Mouse (Mus musculus): Measurements from ENCODE around the gene Ist1. TPM values are rescaled to one million over a fixed set of nuclear protein-coding genes. Genes with fewer than 3 reads are reported as not detected.

Ist1 gene
- polyA plus RNA-seq, 1 experiment from 2014 or later = 34.1 TPM

- H3K36me3 ChIP-seq (replicated peaks) = no peaks in the 10 kb centered on the region
- 65% methylated on average over 5 of the region's 5 CpGs for WGBS (ENCODE audit: insufficient replicate concordance)
- H3K27me3 ChIP-seq = no peaks in the 10 kb centered on the region
- H3K27ac ChIP-seq (replicated peaks) = no peak overlapping the region
- no peak overlapping the region for H3K4me2 ChIP-seq
- H3K9me3 ChIP-seq (replicated peaks) = no peaks in the 10 kb centered on the region
- no peak overlapping the region for H3K9ac ChIP-seq
- no peaks in the 10 kb centered on the region for H3K4me1 ChIP-seq (replicated peaks)
- ATAC-seq (ENCODE audit: insufficient read depth) = no peak
- H3K4me3 ChIP-seq (replicated peaks) = no peak overlapping the region
Measured at GRCm38 (mm10) chr8:109638851-109639250, 54.2 kb downstream of the Ist1 start.

- ATAC-seq (ENCODE audit: insufficient read depth) = no peak
- no peak overlapping the region for H3K4me3 ChIP-seq (replicated peaks)
- no peak overlapping the region for H3K27ac ChIP-seq (replicated peaks)
Measured at GRCm38 (mm10) chr8:109635146-109635545, 57.9 kb downstream of the Ist1 start.

GRCm38 (mm10) chr8:109632498-109632897 lies 60.6 kb downstream of the Ist1 start:
- no peaks in the 10 kb centered on the region for H3K4me1 ChIP-seq (replicated peaks)
- H3K36me3 ChIP-seq (replicated peaks) = no peaks in the 10 kb centered on the region
- H3K27ac ChIP-seq (replicated peaks) = no peak overlapping the region
- H3K4me3 ChIP-seq (replicated peaks) = no peak overlapping the region
- H3K9ac ChIP-seq = no peak overlapping the region
- H3K9me3 ChIP-seq (replicated peaks) = no peaks in the 10 kb centered on the region
- 61% methylated on average over 5 of the region's 5 CpGs for WGBS (ENCODE audit: insufficient replicate concordance)
- ATAC-seq (ENCODE audit: insufficient read depth) = no peak
- no peaks in the 10 kb centered on the region for H3K27me3 ChIP-seq
- no peak overlapping the region for H3K4me2 ChIP-seq

More at GRCm38 (mm10) chr8:109635146-109635545, 57.9 kb downstream of the Ist1 start:
- Histone ChIP-seq H3K9ac (no peak overlapping the region), H3K27me3 (no peaks in the 10 kb centered on the region), H3K36me3 (replicated peaks) (no peaks in the 10 kb centered on the region), H3K9me3 (replicated peaks) (no peaks in the 10 kb centered on the region), H3K4me1 (replicated peaks) (no peaks in the 10 kb centered on the region), H3K4me2 (no peak overlapping the region)
- WGBS (ENCODE audit: insufficient replicate concordance) = 81% methylated on average over 8 of the region's 8 CpGs

GRCm38 (mm10) chr8:109628638-109629037 lies 64.4 kb downstream of the Ist1 start:
- Histone ChIP-seq H3K27ac (replicated peaks) (no peak overlapping the region), H3K36me3 (replicated peaks) (no peaks in the 10 kb centered on the region), H3K9ac (no peak overlapping the region), H3K9me3 (replicated peaks) (no peaks in the 10 kb centered on the region), H3K4me2 (no peak overlapping the region), H3K4me1 (replicated peaks) (no peaks in the 10 kb centered on the region), H3K4me3 (replicated peaks) (no peak overlapping the region), H3K27me3 (no peaks in the 10 kb centered on the region)
- 66% methylated on average over 6 of the region's 6 CpGs for WGBS (ENCODE audit: insufficient replicate concordance)
- no peak for ATAC-seq (ENCODE audit: insufficient read depth)

Other genes starting within 250 kb of the Ist1 start
- not detected in 2 replicates for gene Pmfbp1, start 199.2 kb downstream of the Ist1 start, polyA plus RNA-seq (2015; fragmentation: Nextera tagmentation; extraction: Ambion mirVana)
- 9.7 and 11.4 TPM in 2 replicates for gene Dhx38, start 127.4 kb downstream of the Ist1 start, polyA plus RNA-seq (2015; fragmentation: Nextera tagmentation; extraction: Ambion mirVana)
- 9.3 and 10.7 TPM in 2 replicates for gene Txnl4b, start 127.4 kb downstream of the Ist1 start, polyA plus RNA-seq (2015; fragmentation: Nextera tagmentation; extraction: Ambion mirVana)
- gene Hp, start 114.1 kb downstream of the Ist1 start, polyA plus RNA-seq (2015; fragmentation: Nextera tagmentation; extraction: Ambion mirVana) = 125 and 188 TPM in 2 replicates
- 17.2 and 20.3 TPM in 2 replicates for gene Dhodh, start 84.6 kb downstream of the Ist1 start, polyA plus RNA-seq (2015; fragmentation: Nextera tagmentation; extraction: Ambion mirVana)
- gene Pkd1l3, start 78.7 kb downstream of the Ist1 start, polyA plus RNA-seq (2015; fragmentation: Nextera tagmentation; extraction: Ambion mirVana) = 0.21 and 0.46 TPM in 2 replicates
- 6.1 and 6.3 TPM in 2 replicates for gene Zfp821, start 12.3 kb upstream of the Ist1 start, polyA plus RNA-seq (2015; fragmentation: Nextera tagmentation; extraction: Ambion mirVana)
- 2.1 and 3.5 TPM in 2 replicates for gene Atxn1l, start 44.5 kb upstream of the Ist1 start, polyA plus RNA-seq (2015; fragmentation: Nextera tagmentation; extraction: Ambion mirVana)
- gene Ap1g1, start 85.3 kb upstream of the Ist1 start, polyA plus RNA-seq (2015; fragmentation: Nextera tagmentation; extraction: Ambion mirVana) = 14.9 and 15.7 TPM in 2 replicates
- 3.2 and 3.7 TPM in 2 replicates for gene Phlpp2, start 175.3 kb upstream of the Ist1 start, polyA plus RNA-seq (2015; fragmentation: Nextera tagmentation; extraction: Ambion mirVana)